9 mouse cellular contexts compared by ENCODE assay signal in genomic region chr3:57573898-57574570, GRCm38 (mm10). TPM values are rescaled to one million over a fixed set of nuclear protein-coding genes. Genes with fewer than 3 reads are reported as not detected.
DNase-seq lines count a peak whose midpoint lies in the region; ATAC-seq lines count a peak whose summit lies in the region.
"Had no signal": no experiment of that assay in that cellular context is flagged by ENCODE, and none has a peak within 500 bp of the region (broad histone marks: within the 10 kb centered on the region; RNA-seq: fewer than 3 reads in every experiment).

No protein-coding gene starts in this region.

- no peak for ATAC-seq in limb, embryonic 12.5 days (ENCODE audit: insufficient number of reproducible peaks, insufficient read depth, low FRiP score, low TSS enrichment, low read depth)
- no peak for ATAC-seq in CD4-positive, CD25-positive, alpha-beta regulatory T cell, adult 4 months

- H3K4me3 ChIP-seq in forebrain, embryonic 10.5 days: peak overlapping the region; percentile 89
- peak overlapping the region; percentile 80 for H3K4me3 ChIP-seq in limb, embryonic 12.5 days (replicated peaks)

- peak overlapping the region; percentile 92 for H3K4me2 ChIP-seq in limb, embryonic 12.5 days

- peaks cover 38% of the 10 kb centered on the region for H3K4me1 ChIP-seq in forebrain, embryonic 10.5 days
- H3K4me1 ChIP-seq in limb, embryonic 12.5 days (replicated peaks): peaks cover 28% of the 10 kb centered on the region

- no peak overlapping the region for H3K27ac ChIP-seq in forebrain, embryonic 10.5 days
- H3K27ac ChIP-seq in limb, embryonic 12.5 days: 0 out of 2 replicates have a peak overlapping the region, but pooled peaks have one; percentile 94
- H3K27ac ChIP-seq: macrophage had no signal

- H3K27me3 ChIP-seq in forebrain, embryonic 10.5 days (ENCODE audit: poor library complexity, severe bottlenecking): no peaks in the 10 kb centered on the region
- H3K27me3 ChIP-seq in limb, embryonic 12.5 days: no peaks in the 10 kb centered on the region

- peaks cover 33% of the 10 kb centered on the region for H3K36me3 ChIP-seq in forebrain, embryonic 10.5 days (replicated peaks)
- peaks cover 13% of the 10 kb centered on the region; the same call in 1 of the 2 replicates for H3K36me3 ChIP-seq in limb, embryonic 12.5 days

- WGBS in forebrain, embryonic 10.5 days: 57% methylated on average over 14 of the region's 14 CpGs
- 43% methylated on average over 14 of the region's 14 CpGs for WGBS in limb, embryonic 12.5 days

- DNase-seq in kidney, postnatal 14 days: peak; percentile 17
- DNase-seq in kidney, adult 9 months: no peak
- DNase-seq in forebrain, embryonic 10.5 days (ENCODE audit: extremely low spot score, low spot score): no peak
- DNase-seq in retina, postnatal 1 day: peak; percentile 53
- no peak for DNase-seq in yolk sac, embryonic 10.5 days (ENCODE audit: low spot score)
- DNase-seq in gastrocnemius, postnatal 4 days (ENCODE audit: low spot score in 2 of 2): no peak

- no peaks in the 10 kb centered on the region for H3K9me3 ChIP-seq in forebrain, embryonic 10.5 days
- H3K9me3 ChIP-seq in limb, embryonic 12.5 days: no peaks in the 10 kb centered on the region

- H3K9ac ChIP-seq in limb, embryonic 12.5 days (replicated peaks): peak overlapping the region; percentile 77

RNA-seq across cellular contexts. Expression of gene Wwtr1, which starts 1.7 kb away (rescaled TPM):
- polyA plus RNA-seq in forebrain, embryonic 10.5 days (2016; fragmentation: Nextera tagmentation; extraction: Ambion mirVana): 10.6 and 11.3 TPM in 2 replicates
- polyA plus RNA-seq in limb, embryonic 12.5 days (2016; fragmentation: Nextera tagmentation; extraction: Ambion mirVana): 13.8 and 14.0 TPM in 2 replicates
- total RNA-seq in gastrocnemius, postnatal 4 days (2021): 10 to 100 TPM; 71.6 to 73.3 TPM
- not detected for polyA plus RNA-seq in CD4-positive, CD25-positive, alpha-beta regulatory T cell, adult 4 months (2017; shearing (Covaris generic))
- polyA plus RNA-seq: macrophage had no signal

Comparison
In these comparisons a context has a peak if more than half of its experiments do, and no peak if none do; other contexts are left out.
1. DNase-seq: peak in kidney, postnatal 14 days (single experiment) and retina, postnatal 1 day (single experiment); none in kidney, adult 9 months (single experiment), forebrain, embryonic 10.5 days (single experiment), yolk sac, embryonic 10.5 days (single experiment) and gastrocnemius, postnatal 4 days (0 of 2).
2. RNA of gene Wwtr1, which starts 1.7 kb away (polyA plus RNA-seq): 13.8 to 14.0 TPM in limb, embryonic 12.5 days and 10.6 to 11.3 TPM in forebrain, embryonic 10.5 days; not detected in CD4-positive, CD25-positive, alpha-beta regulatory T cell, adult 4 months; every median in the first group is over 10 times any median in the second.